Mouse (Mus musculus) c-Kit-negative CD71-positive TER-119-positive erythroid progenitor cells, embryonic 14.5 days (primary cell): ENCODE data around the gene Olfr1229.

Experiments used
- DNase-seq: peaks from one replicate; pipeline ENCODE4 v3.0.0-alpha.2; 2013; ENCODE audit warnings: low read depth, low spot score

Gene Olfr1229

GRCm38 (mm10) chr2:89287914-89288313 is at the start of gene Olfr1229:
Gene Olfr1229 (minus strand): TSS chr2:89288014.
- no peak for DNase-seq

- no peak for DNase-seq
Observed at GRCm38 (mm10) chr2:89329575-89329974, 41.8 kb upstream of the Olfr1229 start, which contains the start of gene Olfr1232. Gene Olfr1232 (minus strand): TSS chr2:89329675.

GRCm38 (mm10) chr2:89306974-89307373 is 19.2 kb upstream of the Olfr1229 start, which contains the start of gene Olfr1231:
Gene Olfr1231 (minus strand): TSS chr2:89307074.
- DNase-seq = no peak

GRCm38 (mm10) chr2:89297168-89297567 is 9.4 kb upstream of the Olfr1229 start, which contains the start of gene Olfr1230:
Gene Olfr1230 (minus strand): TSS chr2:89297268.
- DNase-seq = no peak

- DNase-seq = no peak
Observed at GRCm38 (mm10) chr2:89253962-89254361, 33.9 kb downstream of the Olfr1229 start, which contains the start of gene Olfr1228. Gene Olfr1228 (minus strand): TSS chr2:89254062.
